Mouse (Mus musculus): ENCODE measurements around the gene 4930402H24Rik. TPM values are rescaled to one million over a fixed set of nuclear protein-coding genes. Genes with fewer than 3 reads are reported as not detected.

The 4930402H24Rik gene
- total and polyA plus RNA-seq, 3 experiments, result 3.4 to 16.7 (median 11.8) TPM

- ATAC-seq (ENCODE audit: extremely low read depth, insufficient number of reproducible peaks, low FRiP score, poor library complexity, severe bottlenecking), result no peak
- no peak for TF ChIP-seq POLR2AphosphoS5 (IDR thresholded peaks at IDR 0.05; ENCODE audit: insufficient replicate concordance, low read depth, low read length)
- no peak for TF ChIP-seq GATA2 (IDR thresholded peaks at IDR 0.05; ENCODE audit: borderline replicate concordance, low read depth, low read length)
- no peak for TF ChIP-seq TAL1 (conservative IDR thresholded peaks at IDR 0.05; ENCODE audit: low read depth, low read length)
- no peak for TF ChIP-seq GATA1 (IDR thresholded peaks at IDR 0.05; ENCODE audit: borderline replicate concordance, low read length)
- TF ChIP-seq CTCF (IDR thresholded peaks at IDR 0.05; ENCODE audit: low read depth, low read length), result no peak
- no peaks in the 10 kb centered on the region for H3K9me3 ChIP-seq (replicated peaks)
- no peak for DNase-seq (ENCODE audit: low spot score)
- no peak overlapping the region for H3K4me3 ChIP-seq (ENCODE audit: low read depth, low read length)
- H3K27me3 ChIP-seq (ENCODE audit: insufficient read depth, low read length), result no peaks in the 10 kb centered on the region
- peaks cover 6% of the 10 kb centered on the region for H3K36me3 ChIP-seq (replicated peaks)
- H3K4me1 ChIP-seq (ENCODE audit: insufficient read depth, low read depth, low read length), result no peaks in the 10 kb centered on the region
Observed at GRCm38 (mm10) chr2:130877376-130877775, 28.8 kb downstream of the 4930402H24Rik start.

GRCm38 (mm10) chr2:130870916-130871315 lies 35.3 kb downstream of the 4930402H24Rik start:
- no peak for ATAC-seq (ENCODE audit: extremely low read depth, insufficient number of reproducible peaks, low FRiP score, poor library complexity, severe bottlenecking)
- Histone ChIP-seq H3K27me3 (ENCODE audit: insufficient read depth, low read length) (peaks cover 11% of the 10 kb centered on the region), H3K36me3 (replicated peaks) (no peaks in the 10 kb centered on the region), H3K9me3 (replicated peaks) (no peaks in the 10 kb centered on the region), H3K4me3 (ENCODE audit: low read depth, low read length) (no peak overlapping the region), H3K4me1 (ENCODE audit: insufficient read depth, low read depth, low read length) (no peaks in the 10 kb centered on the region)
- TF ChIP-seq TAL1 (conservative IDR thresholded peaks at IDR 0.05; ENCODE audit: low read depth, low read length), result no peak
- TF ChIP-seq GATA2 (IDR thresholded peaks at IDR 0.05; ENCODE audit: borderline replicate concordance, low read depth, low read length), result no peak
- no peak for TF ChIP-seq POLR2AphosphoS5 (IDR thresholded peaks at IDR 0.05; ENCODE audit: insufficient replicate concordance, low read depth, low read length)
- TF ChIP-seq CTCF (IDR thresholded peaks at IDR 0.05; ENCODE audit: low read depth, low read length), result no peak
- TF ChIP-seq GATA1 (IDR thresholded peaks at IDR 0.05; ENCODE audit: borderline replicate concordance, low read length), result no peak
- DNase-seq (ENCODE audit: low spot score), result no peak

- H3K27me3 ChIP-seq (ENCODE audit: insufficient read depth, low read length), result peaks cover 15% of the 10 kb centered on the region
- DNase-seq (ENCODE audit: low spot score), result no peak
- no peaks in the 10 kb centered on the region for H3K9me3 ChIP-seq (replicated peaks)
- ATAC-seq (ENCODE audit: extremely low read depth, insufficient number of reproducible peaks, low FRiP score, poor library complexity, severe bottlenecking), result no peak
- H3K36me3 ChIP-seq (replicated peaks), result no peaks in the 10 kb centered on the region
- no peak overlapping the region for H3K4me3 ChIP-seq (ENCODE audit: low read depth, low read length)
- H3K4me1 ChIP-seq (ENCODE audit: insufficient read depth, low read depth, low read length), result no peaks in the 10 kb centered on the region
- TF ChIP-seq GATA2 (IDR thresholded peaks at IDR 0.05; ENCODE audit: borderline replicate concordance, low read depth, low read length) (no peak), GATA1 (IDR thresholded peaks at IDR 0.05; ENCODE audit: borderline replicate concordance, low read length) (no peak), CTCF (IDR thresholded peaks at IDR 0.05; ENCODE audit: low read depth, low read length) (no peak), POLR2AphosphoS5 (IDR thresholded peaks at IDR 0.05; ENCODE audit: insufficient replicate concordance, low read depth, low read length) (no peak), TAL1 (conservative IDR thresholded peaks at IDR 0.05; ENCODE audit: low read depth, low read length) (no peak)
Observed at GRCm38 (mm10) chr2:130862091-130862490, 44.1 kb downstream of the 4930402H24Rik start.

DNA sequence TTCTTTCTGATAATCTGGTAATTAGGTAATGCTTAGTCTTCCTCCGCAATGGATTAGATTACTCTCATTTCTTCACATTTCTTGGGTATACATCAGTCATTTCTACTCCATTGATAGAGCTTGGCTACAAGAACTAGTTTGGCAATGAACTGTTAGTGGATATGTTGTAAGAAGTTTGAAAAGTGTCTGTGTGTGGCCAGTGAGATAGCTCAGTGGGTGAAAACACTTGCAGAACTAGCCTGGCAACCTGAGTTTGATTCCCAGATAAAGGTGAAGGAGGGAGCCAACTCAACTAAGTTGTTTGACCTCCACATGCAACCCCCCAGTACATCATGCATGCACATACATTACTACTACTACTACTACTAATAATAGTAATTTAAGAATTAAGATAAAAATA lies 53.2 kb downstream of the 4930402H24Rik start:
- no peak for ATAC-seq (ENCODE audit: extremely low read depth, insufficient number of reproducible peaks, low FRiP score, poor library complexity, severe bottlenecking)
- TF ChIP-seq GATA1 (IDR thresholded peaks at IDR 0.05; ENCODE audit: borderline replicate concordance, low read length) (no peak), CTCF (IDR thresholded peaks at IDR 0.05; ENCODE audit: low read depth, low read length) (no peak), POLR2AphosphoS5 (IDR thresholded peaks at IDR 0.05; ENCODE audit: insufficient replicate concordance, low read depth, low read length) (no peak), GATA2 (IDR thresholded peaks at IDR 0.05; ENCODE audit: borderline replicate concordance, low read depth, low read length) (no peak), TAL1 (conservative IDR thresholded peaks at IDR 0.05; ENCODE audit: low read depth, low read length) (no peak)

GRCm38 (mm10) chr2:130851363-130852246 lies 54.6 kb downstream of the 4930402H24Rik start:
- peaks cover 12% of the 10 kb centered on the region for H3K27me3 ChIP-seq (ENCODE audit: insufficient read depth, low read length)
- no peaks in the 10 kb centered on the region for H3K9me3 ChIP-seq (replicated peaks)
- H3K4me3 ChIP-seq (ENCODE audit: low read depth, low read length), result no peak overlapping the region
- DNase-seq (ENCODE audit: low spot score), result no peak
- no peak for ATAC-seq (ENCODE audit: extremely low read depth, insufficient number of reproducible peaks, low FRiP score, poor library complexity, severe bottlenecking)
- H3K4me1 ChIP-seq (ENCODE audit: insufficient read depth, low read depth, low read length), result no peaks in the 10 kb centered on the region
- H3K36me3 ChIP-seq (replicated peaks), result no peaks in the 10 kb centered on the region
- TF ChIP-seq GATA2 (IDR thresholded peaks at IDR 0.05; ENCODE audit: borderline replicate concordance, low read depth, low read length) (no peak), GATA1 (IDR thresholded peaks at IDR 0.05; ENCODE audit: borderline replicate concordance, low read length) (no peak), TAL1 (conservative IDR thresholded peaks at IDR 0.05; ENCODE audit: low read depth, low read length) (no peak), CTCF (IDR thresholded peaks at IDR 0.05; ENCODE audit: low read depth, low read length) (no peak), POLR2AphosphoS5 (IDR thresholded peaks at IDR 0.05; ENCODE audit: insufficient replicate concordance, low read depth, low read length) (no peak)

More for the DNA sequence above, 53.2 kb downstream of the 4930402H24Rik start:
- Histone ChIP-seq H3K4me1 (ENCODE audit: insufficient read depth, low read depth, low read length) (no peaks in the 10 kb centered on the region), H3K9me3 (replicated peaks) (no peaks in the 10 kb centered on the region), H3K36me3 (replicated peaks) (no peaks in the 10 kb centered on the region), H3K27me3 (ENCODE audit: insufficient read depth, low read length) (peaks cover 10% of the 10 kb centered on the region), H3K4me3 (ENCODE audit: low read depth, low read length) (no peak overlapping the region)
- DNase-seq (ENCODE audit: low spot score), result no peak

DNA sequence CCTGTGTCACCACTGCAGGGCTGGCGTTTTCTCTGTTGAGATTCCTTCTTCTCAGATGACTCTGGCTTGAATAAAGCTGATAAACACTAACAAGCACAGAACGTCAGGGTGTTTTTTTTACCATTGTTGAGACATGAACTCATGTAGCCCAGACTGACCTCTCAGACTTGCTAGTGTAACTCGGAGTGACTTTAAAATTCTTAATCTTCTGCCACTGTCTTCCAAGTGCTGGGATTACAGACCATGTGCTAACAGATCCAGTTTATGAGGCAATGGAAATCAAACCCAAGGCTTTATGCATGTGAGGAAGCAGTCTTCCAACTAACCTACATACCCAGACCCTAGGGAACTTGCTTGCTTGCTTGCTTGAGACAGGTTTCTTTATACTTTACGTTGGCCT lies 56.5 kb downstream of the 4930402H24Rik start:
- TF ChIP-seq POLR2AphosphoS5 (IDR thresholded peaks at IDR 0.05; ENCODE audit: insufficient replicate concordance, low read depth, low read length) (no peak), GATA2 (IDR thresholded peaks at IDR 0.05; ENCODE audit: borderline replicate concordance, low read depth, low read length) (no peak), TAL1 (conservative IDR thresholded peaks at IDR 0.05; ENCODE audit: low read depth, low read length) (no peak), CTCF (IDR thresholded peaks at IDR 0.05; ENCODE audit: low read depth, low read length) (no peak), GATA1 (IDR thresholded peaks at IDR 0.05; ENCODE audit: borderline replicate concordance, low read length) (no peak)
- no peak for ATAC-seq (ENCODE audit: extremely low read depth, insufficient number of reproducible peaks, low FRiP score, poor library complexity, severe bottlenecking)

More for the DNA sequence above, 56.5 kb downstream of the 4930402H24Rik start:
- Histone ChIP-seq H3K27me3 (ENCODE audit: insufficient read depth, low read length) (peaks cover 17% of the 10 kb centered on the region), H3K36me3 (replicated peaks) (no peaks in the 10 kb centered on the region), H3K4me1 (ENCODE audit: insufficient read depth, low read depth, low read length) (no peaks in the 10 kb centered on the region), H3K4me3 (ENCODE audit: low read depth, low read length) (no peak overlapping the region), H3K9me3 (replicated peaks) (no peaks in the 10 kb centered on the region)
- DNase-seq (ENCODE audit: low spot score), result no peak
